Mouse (Mus musculus) bone marrow macrophage, adult 2 months (primary cell): Measurements from ENCODE around the gene Slc45a2. TPM values are rescaled to one million over a fixed set of nuclear protein-coding genes. Genes with fewer than 3 reads are reported as not detected.

Source experiments
- H3K27ac ChIP-seq: 2 replicates; pipeline ENCODE4 v1.5.1; 2012; ENCODE audit warnings: low read depth, low read length; ENCODE audit not compliant: insufficient read depth
- H3K4me1 ChIP-seq: 2 replicates; pipeline ENCODE4 v1.6.1; 2012; ENCODE audit warnings: low read length; ENCODE audit not compliant: control insufficient read depth, insufficient read depth
- H3K4me3 ChIP-seq: 2 replicates; pipeline ENCODE4 v1.5.1; 2012; ENCODE audit warnings: mild to moderate bottlenecking, low read length, moderate library complexity; ENCODE audit not compliant: insufficient read depth
- CTCF ChIP-seq: IDR thresholded peaks from 2 replicates; pipeline ENCODE4 v1.5.1; 2012; ENCODE audit warnings: low read depth, mild to moderate bottlenecking, low read length, moderate library complexity
- POLR2A ChIP-seq: IDR thresholded peaks from 2 replicates; pipeline ENCODE4 v1.6.1; 2012; ENCODE audit warnings: mild to moderate bottlenecking, low read depth, low read length, borderline replicate concordance
- polyA plus RNA-seq: library from polyadenylated mRNA; stranded (reverse); fragments of >200 nt; gene quantifications from 2 replicates; pipeline ENCODE4 v1.2.4, GENCODE M21; 2012; ENCODE audit not compliant: missing spikeins, insufficient read depth, insufficient read length

Slc45a2 gene
- polyA plus RNA-seq, 1 experiment, result not detected

DNA sequence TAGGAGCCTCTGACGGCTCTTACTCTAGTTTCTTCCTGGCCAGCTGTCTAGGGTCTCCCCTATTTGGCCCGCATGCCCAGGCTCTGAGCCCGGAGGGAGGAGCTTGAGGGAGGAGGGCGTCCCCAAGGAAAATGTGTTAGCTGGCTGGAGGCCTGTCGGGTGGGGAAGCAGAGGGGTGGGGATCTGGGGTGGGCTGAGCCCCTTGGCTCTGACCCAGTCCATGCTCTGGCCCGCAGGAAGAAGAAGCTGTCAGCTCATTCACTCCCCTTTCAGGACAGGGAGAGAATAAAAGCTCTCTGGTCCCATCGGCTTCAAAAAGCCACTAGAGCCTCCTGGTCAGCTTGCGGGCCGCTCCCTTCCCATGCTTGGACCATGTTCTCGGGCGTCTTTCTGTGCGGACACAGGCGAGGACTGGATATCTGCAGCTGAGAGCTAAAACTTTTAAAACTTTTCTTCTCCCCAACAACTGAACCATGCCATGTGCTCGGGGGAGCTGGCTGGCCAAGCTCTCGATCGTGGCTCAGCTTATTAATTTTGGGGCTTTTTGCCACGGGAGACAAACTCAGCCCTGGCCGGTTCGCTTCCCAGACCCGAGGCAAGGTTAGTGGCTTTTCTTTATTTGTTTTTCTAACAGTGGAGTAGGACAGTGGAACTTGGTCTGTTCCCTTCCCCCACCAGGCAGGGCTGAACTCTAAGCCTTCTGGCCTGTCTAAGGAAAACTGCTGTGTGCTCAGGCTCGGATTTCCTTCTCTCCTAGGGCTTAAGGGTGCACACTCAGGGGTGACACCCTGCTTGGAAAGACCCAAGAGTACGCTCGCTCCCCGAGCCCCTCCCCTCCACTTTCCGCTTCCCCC lies 64.3 kb downstream of the Slc45a2 start, which contains the start of gene Adamts12:
Adamts12 (plus strand) TSS at position 233 of the 854 bp plus-strand sequence.
- H3K4me1 ChIP-seq, result no peaks in the 10 kb centered on the region
- no peak within 1 kb of the TSS for H3K27ac ChIP-seq
- TF ChIP-seq CTCF (no peak), POLR2A (no peak)
- no peak within 1 kb of the TSS for H3K4me3 ChIP-seq

DNA sequence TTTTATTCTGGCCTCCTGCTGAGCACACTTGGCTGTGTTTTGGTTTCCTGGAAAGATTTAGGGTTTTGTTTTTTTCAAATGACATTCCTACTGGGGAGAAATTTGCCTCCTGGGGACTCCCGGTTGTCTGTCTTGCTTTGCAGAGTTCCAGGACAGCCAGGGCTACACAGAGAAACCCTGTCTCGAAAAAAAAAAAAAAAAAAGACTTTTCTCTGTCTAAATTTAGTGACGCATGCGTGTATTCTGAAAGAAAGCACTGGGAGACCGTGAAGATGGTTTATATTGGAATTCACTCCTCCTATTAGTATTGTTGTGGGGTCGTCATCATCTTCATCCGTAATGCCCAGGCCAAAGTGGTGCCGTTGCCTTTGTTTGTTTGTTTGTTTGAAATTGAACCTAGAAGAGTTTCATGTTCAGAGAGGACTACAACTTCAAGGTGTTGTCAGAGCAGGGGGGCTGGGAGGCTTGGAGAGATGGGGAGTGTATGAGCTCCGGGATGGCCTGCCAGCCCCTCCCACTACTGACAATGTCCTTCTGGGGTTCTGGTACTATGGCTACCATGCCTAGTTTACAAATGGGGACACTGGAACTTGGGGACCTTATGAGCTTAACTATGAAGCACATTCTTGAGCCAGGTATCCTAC lies 65.1 kb downstream of the Slc45a2 start:
- no peak for TF ChIP-seq CTCF
- no peak for TF ChIP-seq POLR2A
- no peak overlapping the region for H3K4me3 ChIP-seq
- H3K4me1 ChIP-seq, result no peaks in the 10 kb centered on the region
- H3K27ac ChIP-seq, result no peak overlapping the region

DNA sequence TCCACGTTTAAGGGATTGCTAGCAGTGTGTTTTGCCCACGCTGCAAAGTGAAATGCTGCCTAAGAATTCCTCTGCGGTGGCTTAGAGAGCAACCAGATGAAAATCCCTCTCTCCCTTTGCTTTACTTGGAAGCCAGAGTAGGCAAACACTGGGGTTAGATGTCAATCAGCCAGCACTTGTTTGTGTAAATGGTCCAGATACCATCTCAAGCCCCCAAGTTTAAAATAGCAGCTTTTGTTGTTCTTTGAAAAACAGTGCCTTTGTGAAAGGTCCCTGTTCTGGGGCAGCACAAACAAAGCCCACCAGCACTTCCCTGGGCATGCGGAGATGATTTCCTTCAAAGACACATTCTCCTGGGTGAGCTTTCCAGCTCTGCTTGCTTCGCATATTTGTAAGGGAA lies 65.8 kb downstream of the Slc45a2 start:
- no peak overlapping the region for H3K4me3 ChIP-seq
- H3K4me1 ChIP-seq, result no peaks in the 10 kb centered on the region
- no peak overlapping the region for H3K27ac ChIP-seq
- TF ChIP-seq CTCF, result no peak
- no peak for TF ChIP-seq POLR2A

DNA sequence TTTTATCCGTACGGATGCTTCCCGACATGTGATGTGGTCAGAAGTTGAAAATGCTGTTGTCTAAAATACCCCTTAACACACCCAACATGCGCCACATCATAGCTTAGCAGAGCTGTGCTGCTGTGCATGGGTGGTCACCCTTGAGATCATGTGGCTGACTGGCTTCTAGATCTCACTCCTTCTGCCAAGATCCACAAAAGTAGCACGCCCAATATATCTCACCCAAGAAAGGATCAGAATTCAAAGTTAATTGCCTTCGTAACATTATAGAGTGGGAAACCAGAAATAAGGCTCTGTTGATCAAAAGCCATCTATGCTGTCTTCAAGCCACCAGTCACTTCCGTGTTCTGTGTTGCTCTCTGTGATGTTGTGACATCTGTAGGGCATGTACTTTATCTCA lies 67.4 kb downstream of the Slc45a2 start:
- no peak overlapping the region for H3K4me3 ChIP-seq
- TF ChIP-seq POLR2A (no peak), CTCF (no peak)
- no peak overlapping the region for H3K27ac ChIP-seq
- H3K4me1 ChIP-seq, result no peaks in the 10 kb centered on the region

DNA sequence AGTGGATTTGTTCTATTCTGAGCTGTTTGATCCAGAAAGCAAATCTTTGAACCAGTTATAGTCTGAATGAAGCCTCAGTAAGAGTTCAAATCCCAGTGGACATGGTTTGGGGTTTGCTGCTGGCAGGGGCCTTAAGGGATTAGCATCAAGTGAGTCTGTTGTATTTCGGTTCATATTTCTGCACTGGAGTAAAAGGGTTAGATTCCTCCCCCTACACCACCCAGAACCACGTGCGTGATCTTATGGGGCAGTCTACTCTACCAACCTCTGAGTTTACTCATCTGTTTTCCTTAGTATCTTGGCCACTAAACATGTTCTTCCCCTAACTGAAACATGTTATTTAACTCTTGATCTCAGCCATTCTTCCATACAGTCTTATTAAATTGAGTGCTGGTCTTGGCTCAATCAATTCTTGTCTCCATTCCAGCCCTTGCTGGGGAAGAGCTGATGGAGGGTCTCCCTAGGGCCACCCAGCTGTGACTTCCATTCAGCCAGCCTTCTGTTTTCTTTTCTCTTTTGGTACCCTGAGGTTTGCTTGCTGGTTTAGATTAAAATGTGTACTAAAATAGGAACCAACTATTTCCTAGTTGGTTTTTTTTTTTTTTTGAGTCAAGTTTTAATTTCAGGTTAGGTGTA lies 75.3 kb downstream of the Slc45a2 start:
- Histone ChIP-seq H3K4me1 (no peaks in the 10 kb centered on the region), H3K27ac (no peak overlapping the region), H3K4me3 (no peak overlapping the region)
- TF ChIP-seq CTCF, result no peak
- TF ChIP-seq POLR2A, result no peak

Other genes with a start within 250 kb of the Slc45a2 start
- not detected in 2 replicates for gene C1qtnf3, start 48.4 kb upstream of the Slc45a2 start, polyA plus RNA-seq
- 2.5 and 3.5 TPM in 2 replicates for gene Amacr, start 19.0 kb upstream of the Slc45a2 start, polyA plus RNA-seq
- gene Rxfp3, start 37.3 kb downstream of the Slc45a2 start, polyA plus RNA-seq, result not detected in 2 replicates
- 0.23 TPM in 1 of 2 replicates, not detected in the other for gene Adamts12, start 64.1 kb downstream of the Slc45a2 start, polyA plus RNA-seq